Mouse (Mus musculus) limb, embryonic 12.5 days (tissue): ENCODE data around the gene Fcho1. TPM values are rescaled to one million over a fixed set of nuclear protein-coding genes. Genes with fewer than 3 reads are reported as not detected.
"Not testable (repeated sequence)": the region's sequence is repeated elsewhere in the genome, so short reads cannot be mapped to it uniquely, and the experiment has no call there.

ENCODE experiments used
- ATAC-seq: fragments of 200-750 bp; cut with Nextera tagmentation; 2 replicates; pipeline ENCODE4 v1.8.0; 2017; ENCODE audit warnings: low read depth, moderate TSS enrichment; ENCODE audit not compliant: insufficient number of reproducible peaks, insufficient read depth, low FRiP score, low TSS enrichment
- H3K27ac ChIP-seq: fragments of 300-500 bp; sonication (generic); 2 replicates; pipeline ENCODE4 v1.5.1; 2016; ENCODE audit warnings: mild to moderate bottlenecking, moderate library complexity
- H3K27me3 ChIP-seq: fragments of 300-500 bp; sonication (generic); 2 replicates; pipeline ENCODE4 v1.6.1; 2016; ENCODE audit warnings: mild to moderate bottlenecking, moderate library complexity
- H3K36me3 ChIP-seq: fragments of 300-500 bp; sonication (generic); 2 replicates; pipeline ENCODE4 v1.6.1; 2016; ENCODE audit warnings: mild to moderate bottlenecking, moderate library complexity
- H3K4me1 ChIP-seq: fragments of 300-500 bp; sonication (generic); replicated peaks from 2 replicates; pipeline ENCODE4 v1.6.1; 2016
- H3K4me2 ChIP-seq: fragments of 300-500 bp; sonication (generic); 2 replicates; pipeline ENCODE4 v1.6.1; 2016; ENCODE audit warnings: mild to moderate bottlenecking, moderate library complexity
- H3K4me3 ChIP-seq: fragments of 300-500 bp; sonication (generic); replicated peaks from 2 replicates; pipeline ENCODE4 v1.5.1; 2016; ENCODE audit warnings: mild to moderate bottlenecking
- H3K9ac ChIP-seq: fragments of 300-500 bp; sonication (generic); replicated peaks from 2 replicates; pipeline ENCODE4 v1.6.1; 2016; ENCODE audit warnings: mild to moderate bottlenecking, moderate library complexity
- H3K9me3 ChIP-seq: fragments of 300-500 bp; sonication (generic); 2 replicates; pipeline ENCODE4 v1.6.1; 2016; ENCODE audit warnings: mild to moderate bottlenecking, moderate library complexity
- WGBS: fragments of 180-500 bp; shearing (Covaris S2); methylation state at CpG from one replicate; pipeline ENCODE4 v1.1.7; 2016; 5-methylcytosine and 5-hydroxymethylcytosine counted together
- polyA plus RNA-seq: library from polyadenylated mRNA; unstranded; fragments of >200 nt; fragmentation: Nextera tagmentation; extraction: Ambion mirVana; gene quantifications from 2 replicates; pipeline ENCODE4 v1.2.1, GENCODE M21; 2016

The Fcho1 gene
- polyA plus RNA-seq, 1 experiment from 2014 or later: 5.5 TPM

DNA sequence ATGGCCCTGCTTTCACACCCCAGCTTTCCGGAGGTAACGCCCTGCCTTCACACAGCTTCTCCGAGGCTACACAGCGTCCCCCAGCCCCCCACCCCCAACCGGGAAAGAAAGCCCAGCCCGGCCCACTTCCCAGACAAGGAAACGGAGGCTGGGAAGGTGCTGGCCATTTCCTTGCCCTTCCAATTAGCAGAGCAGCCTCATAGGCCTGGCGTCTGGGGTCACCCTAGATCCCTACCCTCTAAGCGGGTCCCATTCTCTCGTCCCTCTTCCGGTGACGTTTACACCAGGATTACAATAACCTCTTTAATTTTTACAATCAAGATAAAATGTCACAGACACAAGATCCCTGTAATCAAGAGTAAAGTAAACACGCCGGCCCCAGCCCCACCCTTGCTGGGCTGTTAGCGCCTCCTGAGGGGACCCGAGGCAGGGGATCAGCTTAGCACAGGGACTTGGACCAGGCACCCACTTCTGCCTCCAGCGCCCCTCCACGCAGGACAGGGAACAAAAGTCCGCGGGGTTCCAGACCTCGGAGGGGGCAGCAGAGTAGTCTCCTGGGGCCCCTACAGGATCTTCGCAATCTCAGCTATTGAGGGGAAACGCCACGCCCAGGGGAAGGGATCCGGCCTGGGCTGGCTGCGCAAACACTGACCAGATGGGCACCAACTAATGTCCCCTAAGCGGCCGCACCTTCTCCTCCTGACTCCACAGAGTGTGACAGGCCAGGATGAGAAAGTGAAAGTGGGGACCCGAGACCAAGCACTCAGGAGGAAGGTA, 24.8 kb downstream of the Fcho1 start:
- Histone ChIP-seq H3K27ac (no peak overlapping the region), H3K27me3 (peaks cover 93% of the 10 kb centered on the region), H3K4me2 (peak overlapping the region; percentile 42), H3K36me3 (no peaks in the 10 kb centered on the region), H3K9ac (no peak overlapping the region), H3K4me3 (peak overlapping the region; percentile 13; the same call in 1 of the 2 replicates), H3K9me3 (no peaks in the 10 kb centered on the region), H3K4me1 (peaks cover 7% of the 10 kb centered on the region)
- WGBS: 4% methylated on average over 29 of the region's 29 CpGs
- ATAC-seq: no peak

GRCm38 (mm10) chr8:71695456-71695855, 30.1 kb downstream of the Fcho1 start:
- not testable (repeated sequence) for ATAC-seq, H3K4me2 ChIP-seq, H3K36me3 ChIP-seq, H3K9me3 ChIP-seq, H3K27ac ChIP-seq, H3K9ac ChIP-seq, H3K4me1 ChIP-seq, H3K4me3 ChIP-seq
- peaks cover 96% of the 10 kb centered on the region for H3K27me3 ChIP-seq
- WGBS: 63% methylated on average over 12 of the region's 12 CpGs

- Histone ChIP-seq H3K9ac (no peak overlapping the region), H3K27ac (no peak overlapping the region), H3K9me3 (no peaks in the 10 kb centered on the region), H3K36me3 (no peaks in the 10 kb centered on the region), H3K27me3 (peaks cover 96% of the 10 kb centered on the region), H3K4me3 (peak overlapping the region; percentile 17), H3K4me1 (peaks cover 8% of the 10 kb centered on the region), H3K4me2 (peak overlapping the region; percentile 33)
- ATAC-seq: no peak
- WGBS: 11% methylated on average over 68 of the region's 68 CpGs
Measured at GRCm38 (mm10) chr8:71693166-71694041, 32.1 kb downstream of the Fcho1 start.

- Histone ChIP-seq H3K9me3 (no peaks in the 10 kb centered on the region), H3K27ac (no peak overlapping the region), H3K27me3 (peaks cover 96% of the 10 kb centered on the region), H3K9ac (no peak overlapping the region), H3K4me3 (peak overlapping the region; percentile 17; the same call in 1 of the 2 replicates), H3K36me3 (no peaks in the 10 kb centered on the region), H3K4me1 (peaks cover 8% of the 10 kb centered on the region), H3K4me2 (no peak overlapping the region)
- no peak for ATAC-seq
- 5% methylated on average over 30 of the region's 30 CpGs for WGBS
Measured at GRCm38 (mm10) chr8:71692509-71692908, 33.0 kb downstream of the Fcho1 start.

DNA sequence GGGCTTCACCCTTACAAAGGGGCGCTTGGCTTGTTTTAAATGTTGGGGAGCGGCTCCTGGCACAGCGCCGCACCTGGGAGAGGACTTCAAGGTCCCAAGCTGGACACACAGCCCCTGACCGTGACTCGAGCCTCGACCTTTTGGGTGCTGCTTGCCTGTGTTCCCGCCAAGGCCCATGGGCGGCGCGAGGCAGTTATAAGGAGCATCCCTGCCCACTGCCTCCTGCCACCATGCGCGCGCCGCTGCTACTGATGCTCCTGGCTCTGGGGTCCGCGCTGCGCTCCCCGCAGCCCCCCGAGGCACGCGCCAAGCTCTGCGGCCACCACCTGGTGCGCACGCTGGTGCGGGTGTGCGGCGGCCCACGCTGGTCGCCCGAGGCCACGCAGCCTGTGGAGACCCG, 36.5 kb downstream of the Fcho1 start, which contains the start of gene Insl3:
Gene Insl3 (plus strand): TSS at position 187 of the 400 bp plus-strand sequence.
- H3K4me3 ChIP-seq: no peak within 1 kb of the TSS; the same call in 1 of the 2 replicates
- ATAC-seq: no peak
- H3K4me2 ChIP-seq: no peak within 1 kb of the TSS
- 4% methylated on average over 33 of the region's 33 CpGs for WGBS
- H3K9ac ChIP-seq: no peak within 1 kb of the TSS
- H3K27me3 ChIP-seq: peaks cover 100% of the 10 kb centered on the region
- no peaks in the 10 kb centered on the region for H3K36me3 ChIP-seq
- peaks cover 20% of the 10 kb centered on the region for H3K4me1 ChIP-seq
- H3K27ac ChIP-seq: no peak within 1 kb of the TSS
- no peaks in the 10 kb centered on the region for H3K9me3 ChIP-seq

- ATAC-seq: no peak
- Histone ChIP-seq H3K27me3 (peaks cover 100% of the 10 kb centered on the region), H3K36me3 (no peaks in the 10 kb centered on the region)
Measured at GRCm38 (mm10) chr8:71687616-71688015, 37.9 kb downstream of the Fcho1 start.

GRCm38 (mm10) chr8:71686143-71686734, 39.3 kb downstream of the Fcho1 start:
- no peaks in the 10 kb centered on the region for H3K9me3 ChIP-seq
- H3K4me1 ChIP-seq: peaks cover 12% of the 10 kb centered on the region
- H3K27me3 ChIP-seq: peaks cover 100% of the 10 kb centered on the region
- no peak overlapping the region for H3K27ac ChIP-seq
- no peaks in the 10 kb centered on the region for H3K36me3 ChIP-seq
- peak; percentile 57; the same call in 1 of the 2 replicates for ATAC-seq
- 2% methylated on average over 23 of the region's 23 CpGs for WGBS
- H3K4me3 ChIP-seq: peak overlapping the region; percentile 28
- no peak overlapping the region for H3K9ac ChIP-seq
- peak overlapping the region; percentile 52 for H3K4me2 ChIP-seq

More at GRCm38 (mm10) chr8:71687616-71688015, 37.9 kb downstream of the Fcho1 start:
- WGBS: under 1% methylated on average over 8 of the region's 8 CpGs
- no peaks in the 10 kb centered on the region for H3K9me3 ChIP-seq
- 0 out of 2 replicates have a peak overlapping the region, but pooled peaks have one; percentile 2 for H3K4me2 ChIP-seq
- no peak overlapping the region for H3K9ac ChIP-seq
- no peak overlapping the region for H3K27ac ChIP-seq
- peaks cover 12% of the 10 kb centered on the region for H3K4me1 ChIP-seq
- H3K4me3 ChIP-seq: no peak overlapping the region

- H3K4me3 ChIP-seq: peak overlapping the region; percentile 28
- H3K9ac ChIP-seq: no peak overlapping the region
- no peaks in the 10 kb centered on the region for H3K9me3 ChIP-seq
- H3K27ac ChIP-seq: no peak overlapping the region
- H3K36me3 ChIP-seq: no peaks in the 10 kb centered on the region
- H3K27me3 ChIP-seq: peaks cover 100% of the 10 kb centered on the region
- H3K4me1 ChIP-seq: peaks cover 13% of the 10 kb centered on the region
- no peak for ATAC-seq
- H3K4me2 ChIP-seq: peak overlapping the region; percentile 52
- 2% methylated on average over 29 of the region's 29 CpGs for WGBS
Measured at GRCm38 (mm10) chr8:71685573-71685972, 39.9 kb downstream of the Fcho1 start.

DNA sequence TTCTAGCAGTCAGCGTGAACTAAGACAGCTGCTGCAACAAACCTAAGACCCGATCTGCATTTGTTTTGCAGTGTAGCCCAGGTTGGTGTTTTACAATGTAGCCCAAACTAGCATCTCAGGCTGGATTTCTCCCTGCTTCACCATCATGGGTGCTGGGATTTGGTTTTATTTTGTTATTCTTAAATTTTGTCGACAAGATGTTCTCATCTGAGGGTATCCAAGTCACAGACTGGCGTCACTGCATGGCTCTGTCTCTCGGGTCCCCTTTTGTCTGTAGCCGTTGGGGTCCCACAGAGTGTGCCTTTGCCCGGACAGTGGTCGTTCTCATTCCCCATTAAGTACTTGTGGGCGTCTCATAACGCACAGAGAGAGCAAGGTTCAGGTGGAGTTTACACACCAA, 40.8 kb downstream of the Fcho1 start:
- Histone ChIP-seq H3K27me3 (peaks cover 100% of the 10 kb centered on the region), H3K27ac (no peak overlapping the region), H3K4me1 (peaks cover 19% of the 10 kb centered on the region), H3K9me3 (no peaks in the 10 kb centered on the region), H3K4me3 (no peak overlapping the region), H3K36me3 (no peaks in the 10 kb centered on the region), H3K4me2 (no peak overlapping the region), H3K9ac (no peak overlapping the region)
- no peak for ATAC-seq
- WGBS: 19% methylated on average over 10 of the region's 10 CpGs

GRCm38 (mm10) chr8:71682832-71683231, 42.7 kb downstream of the Fcho1 start:
- Histone ChIP-seq H3K4me1 (peaks cover 23% of the 10 kb centered on the region), H3K4me2 (no peak overlapping the region), H3K27me3 (peaks cover 100% of the 10 kb centered on the region), H3K27ac (no peak overlapping the region), H3K36me3 (no peaks in the 10 kb centered on the region), H3K9ac (no peak overlapping the region), H3K4me3 (no peak overlapping the region), H3K9me3 (no peaks in the 10 kb centered on the region)
- WGBS: 67% methylated on average over 12 of the region's 12 CpGs
- no peak for ATAC-seq
